Mouse (Mus musculus): ENCODE measurements around the gene Mkln1. TPM values are rescaled to one million over a fixed set of nuclear protein-coding genes. Genes with fewer than 3 reads are reported as not detected.
A peak's percentile ranks its signal among the peaks of the same experiment; 100 is the strongest.
"Not testable (repeated sequence)": the region's sequence is repeated elsewhere in the genome, so short reads cannot be mapped to it uniquely, and the experiment has no call there.

Mkln1 gene
- polyA plus RNA-seq, 1 experiment from 2014 or later = 213 TPM

DNA sequence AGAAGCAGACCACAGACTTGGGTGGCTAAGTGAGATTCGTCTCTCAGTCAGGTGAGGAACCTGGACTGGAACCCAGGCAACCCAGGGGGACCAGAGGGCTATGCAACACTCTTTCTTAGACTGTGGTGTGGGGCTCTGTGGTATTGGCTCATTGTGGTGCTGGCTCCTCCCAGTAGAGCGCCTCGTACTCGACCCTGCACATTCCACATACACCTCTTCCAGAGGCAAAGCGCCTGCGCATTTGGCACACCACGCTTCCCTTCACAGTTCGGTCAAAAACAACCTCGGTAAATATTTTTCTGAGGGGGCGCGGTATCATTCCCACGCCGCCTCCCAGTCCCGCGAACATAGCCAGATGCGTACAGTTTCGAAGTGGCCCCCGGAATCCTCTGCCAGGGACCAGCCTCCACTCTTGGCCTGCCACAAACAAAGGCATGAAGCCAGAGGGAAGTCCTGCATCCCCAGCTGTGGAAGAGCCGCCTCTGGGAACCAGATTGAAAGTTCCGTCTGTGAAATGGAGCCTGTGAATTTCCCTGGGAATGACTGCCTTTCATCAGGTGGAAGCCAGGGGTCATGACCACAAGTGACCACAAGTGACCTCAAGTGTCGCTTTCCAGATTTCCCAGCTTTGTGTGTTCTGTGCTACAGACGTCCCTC is 152.5 kb downstream of the Mkln1 start:
- Histone ChIP-seq H3K36me3 (ENCODE audit: control insufficient read depth, insufficient read depth, low read length) (no peaks in the 10 kb centered on the region), H3K4me3 (ENCODE audit: low read depth, low read length) (no peak overlapping the region), H3K27ac (replicated peaks; ENCODE audit: low read depth, low read length) (no peak overlapping the region), H3K27me3 (ENCODE audit: control insufficient read depth, insufficient read depth, low read length) (no peaks in the 10 kb centered on the region), H3K9me3 (ENCODE audit: control insufficient read depth, low read length) (no peaks in the 10 kb centered on the region), H3K9ac (ENCODE audit: low read length) (no peak overlapping the region), H3K4me1 (ENCODE audit: control insufficient read depth, insufficient read depth, low read length) (no peaks in the 10 kb centered on the region), H3K4me2 (ENCODE audit: low read depth, severe bottlenecking) (no peak overlapping the region)
- no peak for ATAC-seq (ENCODE audit: insufficient number of reproducible peaks, low FRiP score, low TSS enrichment, low read depth)
- no peak for DNase-seq (ENCODE audit: low spot score)
- WGBS = 74% methylated on average over 22 of the region's 22 CpGs

DNA sequence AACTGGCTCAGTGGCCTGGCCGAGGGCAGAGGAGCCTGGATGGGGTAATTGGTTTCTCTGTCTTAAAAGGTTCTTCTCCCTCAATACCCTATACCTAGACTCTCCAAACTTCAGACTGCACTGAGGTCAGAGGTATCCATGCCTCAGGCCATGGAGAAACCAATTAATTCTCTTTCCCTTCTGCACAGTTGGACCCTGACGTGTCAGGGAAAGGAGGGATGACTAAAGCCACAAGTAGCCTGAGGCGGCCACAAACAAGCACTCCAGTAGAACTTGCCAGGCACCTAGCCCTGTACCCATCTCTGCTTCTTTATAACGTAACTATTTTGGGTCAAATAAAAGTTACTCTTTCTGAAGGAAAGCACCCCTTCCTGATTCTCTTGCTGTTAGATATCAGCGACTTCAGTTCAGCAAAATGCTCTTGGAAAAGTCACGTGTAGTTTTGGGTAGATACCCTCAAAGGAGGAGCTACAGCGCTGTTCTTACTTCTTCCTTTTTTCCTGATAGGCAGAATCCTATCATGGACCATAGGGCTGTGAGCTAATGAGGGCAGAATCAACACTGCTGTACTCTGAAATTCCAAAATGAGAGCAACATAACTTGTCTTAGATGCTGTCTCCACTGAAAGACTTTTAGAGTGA is 158.0 kb downstream of the Mkln1 start:
- Histone ChIP-seq H3K9ac (ENCODE audit: low read length) (no peak overlapping the region), H3K36me3 (ENCODE audit: control insufficient read depth, insufficient read depth, low read length) (no peaks in the 10 kb centered on the region), H3K4me1 (ENCODE audit: control insufficient read depth, insufficient read depth, low read length) (no peaks in the 10 kb centered on the region), H3K27ac (replicated peaks; ENCODE audit: low read depth, low read length) (no peak overlapping the region), H3K4me2 (ENCODE audit: low read depth, severe bottlenecking) (no peak overlapping the region), H3K27me3 (ENCODE audit: control insufficient read depth, insufficient read depth, low read length) (peaks cover 14% of the 10 kb centered on the region), H3K4me3 (ENCODE audit: low read depth, low read length) (no peak overlapping the region), H3K9me3 (ENCODE audit: control insufficient read depth, low read length) (no peaks in the 10 kb centered on the region)
- DNase-seq (ENCODE audit: low spot score) = no peak
- 86% methylated on average over 7 of the region's 7 CpGs for WGBS
- no peak for ATAC-seq (ENCODE audit: insufficient number of reproducible peaks, low FRiP score, low TSS enrichment, low read depth)

DNA sequence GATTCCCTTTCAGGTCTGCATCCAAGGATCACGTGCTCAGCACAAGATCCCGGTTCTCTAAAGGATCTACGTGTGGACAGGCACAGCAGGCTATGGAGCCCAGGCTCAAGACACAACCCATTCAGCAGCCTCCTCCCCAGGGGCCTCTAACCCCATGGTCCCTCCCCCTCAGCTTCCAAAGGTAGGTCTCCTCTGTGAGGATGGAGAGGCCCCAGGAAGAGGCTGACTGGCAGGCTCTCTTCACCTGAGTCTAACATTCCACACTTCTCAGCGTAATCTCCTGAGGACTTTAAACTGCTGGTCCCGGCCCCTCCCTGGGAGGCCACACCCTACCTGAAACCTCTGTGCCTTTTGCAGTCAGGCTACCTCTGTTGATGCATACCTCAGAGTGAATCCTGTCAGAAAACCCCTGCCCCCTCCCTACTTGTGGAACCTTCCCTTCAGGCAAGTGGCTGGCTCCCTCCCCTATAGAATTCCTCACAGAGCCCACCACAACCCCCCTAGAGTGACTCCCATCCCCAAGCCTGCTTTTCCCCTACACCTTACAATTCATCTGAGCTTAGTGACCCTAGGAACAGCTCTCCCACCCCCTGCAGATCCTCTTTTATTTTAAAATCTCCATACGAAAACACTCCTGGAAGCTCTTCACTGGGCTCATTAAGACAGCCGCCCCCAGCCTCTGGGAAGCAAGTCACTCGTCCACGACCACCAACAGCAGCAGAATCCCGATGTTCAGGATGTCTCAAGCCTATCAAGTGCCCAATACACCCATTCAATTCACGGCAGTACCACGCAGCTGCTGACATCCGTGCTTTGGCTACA is 161.8 kb downstream of the Mkln1 start:
- Histone ChIP-seq H3K27me3 (ENCODE audit: control insufficient read depth, insufficient read depth, low read length) (peaks cover 44% of the 10 kb centered on the region), H3K9me3 (ENCODE audit: control insufficient read depth, low read length) (no peaks in the 10 kb centered on the region), H3K36me3 (ENCODE audit: control insufficient read depth, insufficient read depth, low read length) (no peaks in the 10 kb centered on the region), H3K4me2 (ENCODE audit: low read depth, severe bottlenecking) (no peak overlapping the region), H3K27ac (replicated peaks; ENCODE audit: low read depth, low read length) (no peak overlapping the region), H3K4me3 (ENCODE audit: low read depth, low read length) (no peak overlapping the region), H3K9ac (ENCODE audit: low read length) (no peak overlapping the region), H3K4me1 (ENCODE audit: control insufficient read depth, insufficient read depth, low read length) (0 out of 2 replicates have a peak, but pooled peaks cover 2% of the 10 kb centered on the region)
- DNase-seq (ENCODE audit: low spot score) (no peak), ATAC-seq (ENCODE audit: insufficient number of reproducible peaks, low FRiP score, low TSS enrichment, low read depth) (no peak)
- 21% methylated on average over 13 of the region's 13 CpGs for WGBS

- not testable (repeated sequence) for H3K36me3 ChIP-seq (ENCODE audit: control insufficient read depth, insufficient read depth, low read length); H3K4me2 ChIP-seq (ENCODE audit: low read depth, severe bottlenecking); ATAC-seq (ENCODE audit: insufficient number of reproducible peaks, low FRiP score, low TSS enrichment, low read depth); H3K4me1 ChIP-seq (ENCODE audit: control insufficient read depth, insufficient read depth, low read length); H3K9me3 ChIP-seq (ENCODE audit: control insufficient read depth, low read length); H3K9ac ChIP-seq (ENCODE audit: low read length); DNase-seq (ENCODE audit: low spot score); H3K27ac ChIP-seq (replicated peaks; ENCODE audit: low read depth, low read length); H3K4me3 ChIP-seq (ENCODE audit: low read depth, low read length)
- WGBS = 53% methylated on average over 3 of the region's 3 CpGs
- H3K27me3 ChIP-seq (ENCODE audit: control insufficient read depth, insufficient read depth, low read length) = peaks cover 49% of the 10 kb centered on the region
Observed at GRCm38 (mm10) chr6:31561948-31562347, 163.4 kb downstream of the Mkln1 start.

DNA sequence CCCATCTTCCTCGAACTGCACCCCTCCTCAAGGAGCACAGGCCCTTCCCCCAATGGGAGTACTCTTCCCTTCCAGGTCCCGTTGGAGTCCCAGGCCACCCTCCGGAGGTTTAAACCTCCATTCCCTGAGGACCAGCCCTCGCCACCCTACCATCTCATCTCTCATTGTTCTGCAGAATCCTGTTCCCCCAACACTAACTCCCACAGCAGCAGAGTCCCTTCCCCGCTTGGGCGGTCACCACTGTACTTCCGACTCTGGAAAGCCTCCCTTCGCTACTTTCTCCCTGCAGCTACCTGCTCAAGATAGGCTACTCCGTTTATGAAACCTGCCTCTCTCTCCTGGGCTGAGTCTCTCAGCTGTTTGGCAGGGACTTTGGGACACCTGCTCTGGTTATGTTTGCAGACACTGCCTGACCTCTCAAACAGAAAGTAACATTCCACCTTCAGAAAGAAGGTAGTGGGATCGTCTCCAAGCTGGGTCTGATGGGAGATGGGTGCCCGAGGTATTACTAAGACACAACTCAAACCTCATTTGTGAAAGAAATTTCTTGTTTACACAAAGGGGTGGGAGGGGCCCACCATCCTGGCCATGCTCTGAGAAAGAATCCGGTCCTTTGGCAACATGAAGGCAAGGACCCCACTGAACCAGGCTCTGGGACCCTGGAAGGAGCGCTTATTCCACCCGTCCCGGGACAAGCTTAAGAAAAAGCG is 164.0 kb downstream of the Mkln1 start:
- H3K9ac ChIP-seq (ENCODE audit: low read length) = no peak overlapping the region
- peak overlapping the region; percentile 55 for H3K4me3 ChIP-seq (ENCODE audit: low read depth, low read length)
- ATAC-seq (ENCODE audit: insufficient number of reproducible peaks, low FRiP score, low TSS enrichment, low read depth) (no peak), DNase-seq (ENCODE audit: low spot score) (peak; percentile 48)
- H3K4me2 ChIP-seq (ENCODE audit: low read depth, severe bottlenecking) = peak overlapping the region; percentile 94; the same call in 1 of the 2 replicates
- H3K36me3 ChIP-seq (ENCODE audit: control insufficient read depth, insufficient read depth, low read length) = no peaks in the 10 kb centered on the region
- H3K4me1 ChIP-seq (ENCODE audit: control insufficient read depth, insufficient read depth, low read length) = 0 out of 2 replicates have a peak, but pooled peaks cover 2% of the 10 kb centered on the region
- peaks cover 50% of the 10 kb centered on the region for H3K27me3 ChIP-seq (ENCODE audit: control insufficient read depth, insufficient read depth, low read length)
- H3K9me3 ChIP-seq (ENCODE audit: control insufficient read depth, low read length) = no peaks in the 10 kb centered on the region
- no peak overlapping the region for H3K27ac ChIP-seq (replicated peaks; ENCODE audit: low read depth, low read length)
- 8% methylated on average over 16 of the region's 16 CpGs for whole genome bisulfite sequencing

- H3K27me3 ChIP-seq (ENCODE audit: control insufficient read depth, insufficient read depth, low read length) = peaks cover 52% of the 10 kb centered on the region
- H3K27ac ChIP-seq (replicated peaks; ENCODE audit: low read depth, low read length) = no peak within 1 kb of the TSS
- WGBS = under 1% methylated on average over 70 of the region's 91 CpGs
- H3K4me3 ChIP-seq (ENCODE audit: low read depth, low read length) = peak within 1 kb of the TSS; percentile 55
- no peaks in the 10 kb centered on the region for H3K9me3 ChIP-seq (ENCODE audit: control insufficient read depth, low read length)
- H3K9ac ChIP-seq (ENCODE audit: low read length) = peak within 1 kb of the TSS; percentile 49
- H3K4me1 ChIP-seq (ENCODE audit: control insufficient read depth, insufficient read depth, low read length) = 0 out of 2 replicates have a peak, but pooled peaks cover 2% of the 10 kb centered on the region
- DNase-seq (ENCODE audit: low spot score) (peak; percentile 83), ATAC-seq (ENCODE audit: insufficient number of reproducible peaks, low FRiP score, low TSS enrichment, low read depth) (peak; percentile 75)
- H3K4me2 ChIP-seq (ENCODE audit: low read depth, severe bottlenecking) = peak within 1 kb of the TSS; percentile 94
- H3K36me3 ChIP-seq (ENCODE audit: control insufficient read depth, insufficient read depth, low read length) = no peaks in the 10 kb centered on the region
Observed at GRCm38 (mm10) chr6:31563235-31564181, 165.0 kb downstream of the Mkln1 start, which contains the start of gene Podxl. TSS of gene Podxl (minus strand) at chr6:31563981.

GRCm38 (mm10) chr6:31564182-31564531 is 165.6 kb downstream of the Mkln1 start:
- ATAC-seq (ENCODE audit: insufficient number of reproducible peaks, low FRiP score, low TSS enrichment, low read depth) (no peak; the same call in 1 of the 2 replicates), DNase-seq (ENCODE audit: low spot score) (peak; percentile 63)
- peaks cover 52% of the 10 kb centered on the region for H3K27me3 ChIP-seq (ENCODE audit: control insufficient read depth, insufficient read depth, low read length)
- H3K9me3 ChIP-seq (ENCODE audit: control insufficient read depth, low read length) = no peaks in the 10 kb centered on the region
- peak overlapping the region; percentile 94 for H3K4me2 ChIP-seq (ENCODE audit: low read depth, severe bottlenecking)
- no peaks in the 10 kb centered on the region for H3K36me3 ChIP-seq (ENCODE audit: control insufficient read depth, insufficient read depth, low read length)
- H3K9ac ChIP-seq (ENCODE audit: low read length) = 0 out of 2 replicates have a peak overlapping the region, but pooled peaks have one; percentile 30
- no peak overlapping the region for H3K27ac ChIP-seq (replicated peaks; ENCODE audit: low read depth, low read length)
- H3K4me1 ChIP-seq (ENCODE audit: control insufficient read depth, insufficient read depth, low read length) = 0 out of 2 replicates have a peak, but pooled peaks cover 2% of the 10 kb centered on the region
- WGBS = 1% methylated on average over 18 of the region's 18 CpGs
- peak overlapping the region; percentile 55 for H3K4me3 ChIP-seq (ENCODE audit: low read depth, low read length)
